Mouse (Mus musculus) leukemia stem cell, adult 10-12 weeks (primary cell): ENCODE results near the gene Krtap6-2. TPM values are rescaled to one million over a fixed set of nuclear protein-coding genes. Genes with fewer than 3 reads are reported as not detected.

Experiments
- polyA plus RNA-seq: library from polyadenylated mRNA; stranded (reverse); fragments of >175 nt; gene quantifications from 2 replicates; pipeline ENCODE4 v1.2.3, GENCODE M21; 2012; ENCODE audit warnings: low replicate concordance

Gene Krtap6-2
- polyA plus RNA-seq: not detected in 2 replicates

GRCm38 (mm10) chr16:89420011-89420410, at the start of gene Krtap6-2:
TSS of gene Krtap6-2 (minus strand) at chr16:89420111.

GRCm38 (mm10) chr16:89403768-89404167, 16.1 kb downstream of the Krtap6-2 start, which contains the start of gene Krtap21-1:
TSS of gene Krtap21-1 (minus strand) at chr16:89403868.

Other genes with a start within 250 kb of the Krtap6-2 start
- gene 1110057P08Rik, start 245.4 kb downstream of the Krtap6-2 start, polyA plus RNA-seq: not detected in 2 replicates
- not detected in 2 replicates for gene Krtap20-2, start 214.2 kb downstream of the Krtap6-2 start, polyA plus RNA-seq
- not detected in 2 replicates for gene Krtap21-1, start 16.2 kb downstream of the Krtap6-2 start, polyA plus RNA-seq
- gene Krtap8-1, start 67.8 kb upstream of the Krtap6-2 start, polyA plus RNA-seq: not detected in 2 replicates
- not detected in 2 replicates for gene Krtap7-1, start 88.2 kb upstream of the Krtap6-2 start, polyA plus RNA-seq
- not detected in 2 replicates for gene Krtap11-1, start 151.1 kb upstream of the Krtap6-2 start, polyA plus RNA-seq